Mouse (Mus musculus): ENCODE results near the gene Adgrl2. TPM values are rescaled to one million over a fixed set of nuclear protein-coding genes. Genes with fewer than 3 reads are reported as not detected.

The Adgrl2 gene
- polyA plus RNA-seq, 1 experiment = 92.7 TPM

GRCm38 (mm10) chr3:148981776-148982175, 8.6 kb downstream of the Adgrl2 start:
- peaks cover 19% of the 10 kb centered on the region for H3K4me1 ChIP-seq (ENCODE audit: control insufficient read depth, insufficient read depth, low read length)
- no peak overlapping the region for H3K4me3 ChIP-seq (replicated peaks; ENCODE audit: extremely low read depth, low read depth, low read length)
- WGBS = 33% methylated on average over 8 of the region's 8 CpGs
- DNase-seq = no peak
- TF ChIP-seq CTCF (IDR thresholded peaks at IDR 0.05; ENCODE audit: insufficient read depth, low read length) (no peak), POLR2A (IDR thresholded peaks at IDR 0.05; ENCODE audit: borderline replicate concordance, extremely low read depth, low read depth, low read length) (no peak)

- no peak for TF ChIP-seq CTCF (IDR thresholded peaks at IDR 0.05; ENCODE audit: insufficient read depth, low read length)
- peaks cover 11% of the 10 kb centered on the region for H3K4me1 ChIP-seq (ENCODE audit: control insufficient read depth, insufficient read depth, low read length)
- DNase-seq = no peak
- WGBS = 34% methylated on average over 8 of the region's 8 CpGs
- H3K4me3 ChIP-seq (replicated peaks; ENCODE audit: extremely low read depth, low read depth, low read length) = no peak overlapping the region
Measured at GRCm38 (mm10) chr3:148978541-148978940, 11.8 kb downstream of the Adgrl2 start.

- WGBS = 61% methylated on average over 6 of the region's 6 CpGs
- no peak for DNase-seq
- no peak for TF ChIP-seq CTCF (IDR thresholded peaks at IDR 0.05; ENCODE audit: insufficient read depth, low read length)
- no peak for TF ChIP-seq POLR2A (IDR thresholded peaks at IDR 0.05; ENCODE audit: borderline replicate concordance, extremely low read depth, low read depth, low read length)
- H3K4me1 ChIP-seq (ENCODE audit: control insufficient read depth, insufficient read depth, low read length) = peaks cover 11% of the 10 kb centered on the region
- H3K4me3 ChIP-seq (replicated peaks; ENCODE audit: extremely low read depth, low read depth, low read length) = no peak overlapping the region
Measured at GRCm38 (mm10) chr3:148977838-148978237, 12.5 kb downstream of the Adgrl2 start.

GRCm38 (mm10) chr3:148977124-148977529, 13.2 kb downstream of the Adgrl2 start:
- Histone ChIP-seq H3K4me1 (ENCODE audit: control insufficient read depth, insufficient read depth, low read length) (peaks cover 11% of the 10 kb centered on the region), H3K4me3 (replicated peaks; ENCODE audit: extremely low read depth, low read depth, low read length) (peak overlapping the region; percentile 6)
- no peak for TF ChIP-seq CTCF (IDR thresholded peaks at IDR 0.05; ENCODE audit: insufficient read depth, low read length)
- no peak for TF ChIP-seq POLR2A (IDR thresholded peaks at IDR 0.05; ENCODE audit: borderline replicate concordance, extremely low read depth, low read depth, low read length)
- no peak for DNase-seq
- 22% methylated on average over 16 of the region's 16 CpGs for WGBS

- 58% methylated on average over 11 of the region's 11 CpGs for WGBS
Measured at GRCm38 (mm10) chr3:148971893-148972596, 18.3 kb downstream of the Adgrl2 start.

GRCm38 (mm10) chr3:148964991-148965605, 25.3 kb downstream of the Adgrl2 start:
- Histone ChIP-seq H3K4me3 (replicated peaks; ENCODE audit: extremely low read depth, low read depth, low read length) (no peak overlapping the region), H3K4me1 (ENCODE audit: control insufficient read depth, insufficient read depth, low read length) (peaks cover 2% of the 10 kb centered on the region; the same call in 1 of the 2 replicates)
- TF ChIP-seq POLR2A (IDR thresholded peaks at IDR 0.05; ENCODE audit: borderline replicate concordance, extremely low read depth, low read depth, low read length) (no peak), CTCF (IDR thresholded peaks at IDR 0.05; ENCODE audit: insufficient read depth, low read length) (no peak)
- WGBS = 73% methylated on average over 13 of the region's 13 CpGs
- no peak for DNase-seq

More at GRCm38 (mm10) chr3:148971893-148972596, 18.3 kb downstream of the Adgrl2 start:
- no peak for DNase-seq
- Histone ChIP-seq H3K4me3 (replicated peaks; ENCODE audit: extremely low read depth, low read depth, low read length) (no peak overlapping the region), H3K4me1 (ENCODE audit: control insufficient read depth, insufficient read depth, low read length) (peaks cover 7% of the 10 kb centered on the region)
- TF ChIP-seq POLR2A (IDR thresholded peaks at IDR 0.05; ENCODE audit: borderline replicate concordance, extremely low read depth, low read depth, low read length) = no peak
- no peak for TF ChIP-seq CTCF (IDR thresholded peaks at IDR 0.05; ENCODE audit: insufficient read depth, low read length)

- DNase-seq = no peak
- no peak for TF ChIP-seq POLR2A (IDR thresholded peaks at IDR 0.05; ENCODE audit: borderline replicate concordance, extremely low read depth, low read depth, low read length)
- TF ChIP-seq CTCF (IDR thresholded peaks at IDR 0.05; ENCODE audit: insufficient read depth, low read length) = no peak
- no peak overlapping the region for H3K4me3 ChIP-seq (replicated peaks; ENCODE audit: extremely low read depth, low read depth, low read length)
- 90% methylated on average over 5 of the region's 5 CpGs for WGBS
- H3K4me1 ChIP-seq (ENCODE audit: control insufficient read depth, insufficient read depth, low read length) = peaks cover 2% of the 10 kb centered on the region; the same call in 1 of the 2 replicates
Measured at GRCm38 (mm10) chr3:148963381-148964044, 26.8 kb downstream of the Adgrl2 start.

GRCm38 (mm10) chr3:148961611-148962010, 28.7 kb downstream of the Adgrl2 start:
- Histone ChIP-seq H3K4me3 (replicated peaks; ENCODE audit: extremely low read depth, low read depth, low read length) (no peak overlapping the region), H3K4me1 (ENCODE audit: control insufficient read depth, insufficient read depth, low read length) (peaks cover 5% of the 10 kb centered on the region)
- DNase-seq = no peak
- 64% methylated on average over 5 of the region's 5 CpGs for WGBS
- TF ChIP-seq POLR2A (IDR thresholded peaks at IDR 0.05; ENCODE audit: borderline replicate concordance, extremely low read depth, low read depth, low read length) (no peak), CTCF (IDR thresholded peaks at IDR 0.05; ENCODE audit: insufficient read depth, low read length) (no peak)

- 41% methylated on average over 9 of the region's 9 CpGs for WGBS
- TF ChIP-seq POLR2A (IDR thresholded peaks at IDR 0.05; ENCODE audit: borderline replicate concordance, extremely low read depth, low read depth, low read length) (no peak), CTCF (IDR thresholded peaks at IDR 0.05; ENCODE audit: insufficient read depth, low read length) (no peak)
- DNase-seq = no peak
- H3K4me1 ChIP-seq (ENCODE audit: control insufficient read depth, insufficient read depth, low read length) = peaks cover 6% of the 10 kb centered on the region
- H3K4me3 ChIP-seq (replicated peaks; ENCODE audit: extremely low read depth, low read depth, low read length) = no peak overlapping the region
Measured at GRCm38 (mm10) chr3:148960751-148961289, 29.5 kb downstream of the Adgrl2 start.

All from lung, adult 2 months (tissue).